Comparison of ENCODE assay signal across 8 mouse cellular contexts in genomic region chr7:13278308-13278891, GRCm38 (mm10). TPM values are rescaled to one million over a fixed set of nuclear protein-coding genes. Genes with fewer than 3 reads are reported as not detected.
DNase-seq lines count a peak whose midpoint lies in the region; ATAC-seq and TF ChIP-seq lines count a peak whose summit lies in the region.

Gene Zswim9 (minus strand): TSS chr7:13278721.

- peak; percentile 98 for ATAC-seq in embryonic facial prominence, embryonic 15.5 days (ENCODE audit: insufficient number of reproducible peaks, low FRiP score, low TSS enrichment, low read depth)
- peak; percentile 99 for ATAC-seq in limb, embryonic 14.5 days (ENCODE audit: low FRiP score, low read depth)
- peak; percentile 99 for ATAC-seq in midbrain, postnatal 0 days (ENCODE audit: low FRiP score)

- peaks cover 2% of the 10 kb centered on the region for H3K4me1 ChIP-seq in bone marrow, adult 2 months (ENCODE audit: control insufficient read depth, insufficient read depth, low read length)
- H3K4me1 ChIP-seq in embryonic facial prominence, embryonic 15.5 days: 0 out of 2 replicates have a peak, but pooled peaks cover 4% of the 10 kb centered on the region
- peaks cover 4% of the 10 kb centered on the region; the same call in 1 of the 2 replicates for H3K4me1 ChIP-seq in limb, embryonic 14.5 days (ENCODE audit: control insufficient read depth, insufficient read depth, low read length)
- peaks cover 7% of the 10 kb centered on the region for H3K4me1 ChIP-seq in midbrain, postnatal 0 days (ENCODE audit: insufficient read depth, low read length)

- peak within 1 kb of the TSS; percentile 77 for H3K27ac ChIP-seq in bone marrow, adult 2 months (ENCODE audit: control insufficient read depth, insufficient read depth, low read depth, low read length, poor library complexity)
- H3K27ac ChIP-seq in embryonic facial prominence, embryonic 15.5 days (replicated peaks): peak within 1 kb of the TSS; percentile 82
- peak within 1 kb of the TSS; percentile 81 for H3K27ac ChIP-seq in limb, embryonic 14.5 days (replicated peaks; ENCODE audit: low read depth, low read length)
- peak within 1 kb of the TSS; percentile 85 for H3K27ac ChIP-seq in midbrain, postnatal 0 days (ENCODE audit: low read depth, low read length)

- TF ChIP-seq CTCF in bone marrow, adult 2 months (IDR thresholded peaks at IDR 0.05; ENCODE audit: control insufficient read depth, insufficient read depth, low read length): peak; percentile 17; the same call in 1 of the 2 replicates
- peak; percentile 21; the same call in 1 of the 2 replicates for TF ChIP-seq CTCF in midbrain, postnatal 0 days (IDR thresholded peaks at IDR 0.05)

- peak; percentile 92 for DNase-seq in 416B (ENCODE audit: low read depth)
- peak; percentile 92 for DNase-seq in heart, adult 8-10 months (ENCODE audit: low spot score)
- DNase-seq in kidney, adult 9 months: peak; percentile 94
- peak; percentile 91 for DNase-seq in limb, embryonic 14.5 days (ENCODE audit: low spot score)
- peak; percentile 95 for DNase-seq in midbrain, postnatal 0 days (ENCODE audit: low spot score)
- peak; percentile 83 to 92 for DNase-seq in spleen, postnatal 14 days (ENCODE audit: low spot score in 2 of 2)

- under 1% methylated on average over 39 of the region's 39 CpGs for WGBS in bone marrow, adult 2 months
- WGBS in embryonic facial prominence, embryonic 15.5 days: 3% methylated on average over 39 of the region's 39 CpGs
- under 1% methylated on average over 38 of the region's 39 CpGs for WGBS in limb, embryonic 14.5 days
- under 1% methylated on average over 39 of the region's 39 CpGs for WGBS in midbrain, postnatal 0 days

- H3K9ac ChIP-seq in embryonic facial prominence, embryonic 15.5 days: peak within 1 kb of the TSS; percentile 73
- H3K9ac ChIP-seq in limb, embryonic 14.5 days (ENCODE audit: low read depth, low read length, severe bottlenecking): peak within 1 kb of the TSS; percentile 80
- peak within 1 kb of the TSS; percentile 81 for H3K9ac ChIP-seq in midbrain, postnatal 0 days (replicated peaks; ENCODE audit: low read length, poor library complexity, severe bottlenecking)

- H3K4me2 ChIP-seq in embryonic facial prominence, embryonic 15.5 days (replicated peaks): peak within 1 kb of the TSS; percentile 60
- H3K4me2 ChIP-seq in limb, embryonic 14.5 days (replicated peaks; ENCODE audit: low read depth, low read length, severe bottlenecking): peak within 1 kb of the TSS; percentile 86
- H3K4me2 ChIP-seq in midbrain, postnatal 0 days (ENCODE audit: low read depth, low read length, poor library complexity, severe bottlenecking): peak within 1 kb of the TSS; percentile 66

- peaks cover 35% of the 10 kb centered on the region for H3K36me3 ChIP-seq in embryonic facial prominence, embryonic 15.5 days
- H3K36me3 ChIP-seq in limb, embryonic 14.5 days (ENCODE audit: control insufficient read depth, insufficient read depth, low read length): peaks cover 53% of the 10 kb centered on the region
- peaks cover 13% of the 10 kb centered on the region; the same call in 1 of the 2 replicates for H3K36me3 ChIP-seq in midbrain, postnatal 0 days (ENCODE audit: insufficient read depth, low read length)

- H3K9me3 ChIP-seq in embryonic facial prominence, embryonic 15.5 days (replicated peaks): no peaks in the 10 kb centered on the region
- no peaks in the 10 kb centered on the region for H3K9me3 ChIP-seq in limb, embryonic 14.5 days (ENCODE audit: control insufficient read depth, low read length)
- no peaks in the 10 kb centered on the region for H3K9me3 ChIP-seq in midbrain, postnatal 0 days (ENCODE audit: low read length)

- peak within 1 kb of the TSS; percentile 98 for H3K4me3 ChIP-seq in bone marrow, adult 2 months (replicated peaks; ENCODE audit: control insufficient read depth, low read depth, low read length)
- peak within 1 kb of the TSS; percentile 62 for H3K4me3 ChIP-seq in embryonic facial prominence, embryonic 15.5 days (replicated peaks)
- H3K4me3 ChIP-seq in limb, embryonic 14.5 days (replicated peaks; ENCODE audit: low read length): peak within 1 kb of the TSS; percentile 70
- peak within 1 kb of the TSS; percentile 62 for H3K4me3 ChIP-seq in midbrain, postnatal 0 days (ENCODE audit: low read depth, low read length)

- 0 out of 2 replicates have a peak, but pooled peaks have one; percentile 27 for TF ChIP-seq POLR2A in bone marrow, adult 2 months (IDR thresholded peaks at IDR 0.05; ENCODE audit: borderline replicate concordance, control insufficient read depth, low read depth, low read length)
- 0 out of 2 replicates have a peak, but pooled peaks have one; percentile 29 for TF ChIP-seq POLR2A in limb, embryonic 14.5 days (IDR thresholded peaks at IDR 0.05; ENCODE audit: borderline replicate concordance, extremely low read depth, insufficient read depth, insufficient read length)

- no peaks in the 10 kb centered on the region for H3K27me3 ChIP-seq in embryonic facial prominence, embryonic 15.5 days
- H3K27me3 ChIP-seq in limb, embryonic 14.5 days (ENCODE audit: control insufficient read depth, insufficient read depth, low read length): no peaks in the 10 kb centered on the region
- H3K27me3 ChIP-seq in midbrain, postnatal 0 days (ENCODE audit: insufficient read depth, low read length): no peaks in the 10 kb centered on the region

RNA-seq across cellular contexts. Expression of gene Zswim9, which starts in this region (rescaled TPM):
- polyA plus RNA-seq in bone marrow, adult 2 months (2011; ENCODE audit: insufficient read depth, insufficient read length, low replicate concordance, missing spikeins): 3.8 and 4.0 TPM in 2 replicates
- 10.7 TPM in 2 replicates for polyA plus RNA-seq in embryonic facial prominence, embryonic 15.5 days (2015; fragmentation: Nextera tagmentation; extraction: Ambion mirVana)
- total RNA-seq in heart, adult 8-10 months (2022): 10 to 100 TPM; 10.7 to 11.6 (median 11.2) TPM
- 9.7 and 14.9 TPM in 2 replicates for polyA plus RNA-seq in limb, embryonic 14.5 days (2012; rRNA removed)
- polyA plus RNA-seq in limb, embryonic 14.5 days (2014; fragmentation: Nextera tagmentation; extraction: Ambion mirVana): 6.9 and 7.2 TPM in 2 replicates
- 10.9 and 11.5 TPM in 2 replicates for total RNA-seq in midbrain, postnatal 0 days (2014; rRNA removed)
- 6.6 and 8.1 TPM in 2 replicates for polyA plus RNA-seq in midbrain, postnatal 0 days (2015; fragmentation: Nextera tagmentation; extraction: Ambion mirVana)

Comparison
In these comparisons a context has a peak if more than half of its experiments do, and no peak if none do; other contexts are left out.
1. Peak in every context shown above with its lines: DNase-seq, ATAC-seq, H3K4me3 ChIP-seq and H3K27ac ChIP-seq.